ENCODE assay signal across 12 mouse cellular contexts in the genomic region with DNA sequence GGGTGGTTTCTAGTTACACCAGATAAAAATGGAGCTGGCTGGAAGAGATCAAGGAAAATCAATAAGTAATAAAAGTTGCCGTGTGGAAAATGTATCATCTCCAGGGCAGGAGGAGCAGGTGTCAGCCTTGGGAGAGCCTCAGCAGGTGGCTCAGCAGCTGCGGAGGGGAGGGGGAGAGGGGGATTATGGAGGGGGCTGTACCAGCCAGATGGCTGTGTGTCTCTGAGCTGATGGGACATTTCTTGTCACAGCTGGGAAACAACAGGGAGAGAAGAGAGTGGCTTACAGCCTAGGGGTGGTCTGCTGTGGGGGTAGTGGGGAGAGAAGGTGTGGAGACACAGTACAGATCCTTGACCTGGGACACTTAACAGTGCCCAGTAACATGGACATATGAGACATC.
DNase-seq lines count a peak whose midpoint lies in the region; ATAC-seq lines count a peak whose summit lies in the region.
"Had no signal": no experiment of that assay in that cellular context is flagged by ENCODE, and none has a peak within 500 bp of the region (broad histone marks: within the 10 kb centered on the region; RNA-seq: fewer than 3 reads in every experiment).

No protein-coding gene starts in this region.

- 11% methylated on average over 2 of the region's 2 CpGs for WGBS in kidney, embryonic 14.5 days
- WGBS in embryonic facial prominence, embryonic 11.5 days: 26% methylated on average over 2 of the region's 2 CpGs
- 12% methylated on average over 2 of the region's 2 CpGs for WGBS in hindbrain, embryonic 16.5 days
- WGBS in neural tube, embryonic 12.5 days: 11% methylated on average over 2 of the region's 2 CpGs
- WGBS in liver, embryonic 11.5 days: 23% methylated on average over 2 of the region's 2 CpGs

- H3K36me3 ChIP-seq in kidney, embryonic 14.5 days (ENCODE audit: control insufficient read depth, insufficient read depth, low read length): no peaks in the 10 kb centered on the region
- H3K36me3 ChIP-seq in embryonic facial prominence, embryonic 11.5 days (replicated peaks; ENCODE audit: control insufficient read depth, insufficient read depth, low read depth, low read length): no peaks in the 10 kb centered on the region
- no peaks in the 10 kb centered on the region for H3K36me3 ChIP-seq in hindbrain, embryonic 16.5 days (ENCODE audit: control insufficient read depth, insufficient read depth, low read length)
- no peaks in the 10 kb centered on the region for H3K36me3 ChIP-seq in neural tube, embryonic 12.5 days
- no peaks in the 10 kb centered on the region for H3K36me3 ChIP-seq in liver, embryonic 11.5 days (ENCODE audit: control insufficient read depth, insufficient read depth, low read length)
- H3K36me3 ChIP-seq: lung, embryonic 15.5 days had no signal

- ATAC-seq in kidney, embryonic 14.5 days (ENCODE audit: low FRiP score, low TSS enrichment): peak; percentile 77
- 0 out of 2 replicates have a peak, but pooled peaks have one; percentile 39 for ATAC-seq in embryonic facial prominence, embryonic 11.5 days (replicated peaks; ENCODE audit: insufficient number of reproducible peaks, low FRiP score, low TSS enrichment, low read depth)
- peak; percentile 60; the same call in 1 of the 2 replicates for ATAC-seq in hindbrain, embryonic 16.5 days
- peak; percentile 59; the same call in 1 of the 2 replicates for ATAC-seq in neural tube, embryonic 12.5 days (ENCODE audit: low FRiP score, low read depth)
- no peak for ATAC-seq in liver, embryonic 11.5 days (replicated peaks; ENCODE audit: low FRiP score)

- no peaks in the 10 kb centered on the region for H3K27me3 ChIP-seq in kidney, embryonic 14.5 days (ENCODE audit: control insufficient read depth, insufficient read depth, low read length)
- H3K27me3 ChIP-seq in embryonic facial prominence, embryonic 11.5 days (ENCODE audit: control insufficient read depth, insufficient read depth, low read length): no peaks in the 10 kb centered on the region
- no peaks in the 10 kb centered on the region for H3K27me3 ChIP-seq in hindbrain, embryonic 16.5 days (replicated peaks; ENCODE audit: control insufficient read depth, insufficient read depth, low read length)
- H3K27me3 ChIP-seq in neural tube, embryonic 12.5 days (replicated peaks): no peaks in the 10 kb centered on the region
- H3K27me3 ChIP-seq in liver, embryonic 11.5 days (replicated peaks; ENCODE audit: control insufficient read depth, insufficient read depth, low read length): no peaks in the 10 kb centered on the region
- H3K27me3 ChIP-seq: lung, embryonic 15.5 days had no signal

- no peaks in the 10 kb centered on the region for H3K9me3 ChIP-seq in kidney, embryonic 14.5 days (ENCODE audit: control insufficient read depth, low read length)
- no peaks in the 10 kb centered on the region for H3K9me3 ChIP-seq in embryonic facial prominence, embryonic 11.5 days (replicated peaks; ENCODE audit: control insufficient read depth, low read length)
- no peaks in the 10 kb centered on the region for H3K9me3 ChIP-seq in hindbrain, embryonic 16.5 days (ENCODE audit: control insufficient read depth, low read length)
- no peaks in the 10 kb centered on the region for H3K9me3 ChIP-seq in neural tube, embryonic 12.5 days
- no peaks in the 10 kb centered on the region for H3K9me3 ChIP-seq in liver, embryonic 11.5 days (ENCODE audit: control insufficient read depth, low read length)
- H3K9me3 ChIP-seq: lung, embryonic 15.5 days had no signal

- no peak overlapping the region for H3K4me2 ChIP-seq in kidney, embryonic 14.5 days (replicated peaks; ENCODE audit: low read depth, low read length)
- H3K4me2 ChIP-seq in embryonic facial prominence, embryonic 11.5 days (ENCODE audit: low read depth, low read length): no peak overlapping the region
- no peak overlapping the region for H3K4me2 ChIP-seq in hindbrain, embryonic 16.5 days (ENCODE audit: low read length)
- H3K4me2 ChIP-seq in neural tube, embryonic 12.5 days (replicated peaks): no peak overlapping the region
- H3K4me2 ChIP-seq in liver, embryonic 11.5 days: no peak overlapping the region
- H3K4me2 ChIP-seq: lung, embryonic 15.5 days had no signal

- no peak overlapping the region for H3K4me3 ChIP-seq in kidney, embryonic 14.5 days (ENCODE audit: low read length)
- no peak overlapping the region for H3K4me3 ChIP-seq in embryonic facial prominence, embryonic 11.5 days (ENCODE audit: low read depth, low read length)
- no peak overlapping the region for H3K4me3 ChIP-seq in hindbrain, embryonic 16.5 days (ENCODE audit: low read length)
- H3K4me3 ChIP-seq in neural tube, embryonic 12.5 days: no peak overlapping the region
- no peak overlapping the region for H3K4me3 ChIP-seq in liver, embryonic 11.5 days (ENCODE audit: low read depth, low read length)
- H3K4me3 ChIP-seq: lung, embryonic 15.5 days had no signal

- no peak overlapping the region for H3K27ac ChIP-seq in kidney, embryonic 14.5 days (ENCODE audit: low read depth, low read length)
- H3K27ac ChIP-seq in embryonic facial prominence, embryonic 11.5 days (replicated peaks; ENCODE audit: low read depth, low read length): no peak overlapping the region
- no peak overlapping the region for H3K27ac ChIP-seq in hindbrain, embryonic 16.5 days (ENCODE audit: low read depth, low read length)
- H3K27ac ChIP-seq in neural tube, embryonic 12.5 days: no peak overlapping the region
- no peak overlapping the region for H3K27ac ChIP-seq in liver, embryonic 11.5 days (ENCODE audit: low read depth, low read length)
- H3K27ac ChIP-seq: lung, embryonic 15.5 days had no signal

- peaks cover 8% of the 10 kb centered on the region; the same call in 1 of the 2 replicates for H3K4me1 ChIP-seq in kidney, embryonic 14.5 days (ENCODE audit: control insufficient read depth, insufficient read depth, low read length)
- H3K4me1 ChIP-seq in embryonic facial prominence, embryonic 11.5 days (ENCODE audit: control insufficient read depth, insufficient read depth, low read length): no peaks in the 10 kb centered on the region
- peaks cover 5% of the 10 kb centered on the region; the same call in 1 of the 2 replicates for H3K4me1 ChIP-seq in hindbrain, embryonic 16.5 days (ENCODE audit: control insufficient read depth, insufficient read depth, low read depth, low read length)
- H3K4me1 ChIP-seq in neural tube, embryonic 12.5 days: peaks cover 22% of the 10 kb centered on the region
- no peaks in the 10 kb centered on the region for H3K4me1 ChIP-seq in liver, embryonic 11.5 days (replicated peaks; ENCODE audit: control insufficient read depth, insufficient read depth, low read length)
- H3K4me1 ChIP-seq: lung, embryonic 15.5 days had no signal

- no peak overlapping the region for H3K9ac ChIP-seq in kidney, embryonic 14.5 days (ENCODE audit: low read depth, low read length)
- no peak overlapping the region for H3K9ac ChIP-seq in embryonic facial prominence, embryonic 11.5 days (replicated peaks; ENCODE audit: low read length)
- H3K9ac ChIP-seq in hindbrain, embryonic 16.5 days (ENCODE audit: low read depth, low read length): no peak overlapping the region
- no peak overlapping the region for H3K9ac ChIP-seq in neural tube, embryonic 12.5 days
- no peak overlapping the region for H3K9ac ChIP-seq in liver, embryonic 11.5 days (ENCODE audit: low read depth, low read length)
- H3K9ac ChIP-seq: lung, embryonic 15.5 days had no signal

- DNase-seq in kidney, adult 11 months: no peak
- DNase-seq in embryonic facial prominence, embryonic 11.5 days (ENCODE audit: low spot score): no peak
- DNase-seq in liver, embryonic 11.5 days (ENCODE audit: low spot score): no peak
- no peak for DNase-seq in layer of hippocampus, adult 9-11 months
- no peak for DNase-seq in ovary, postnatal 36 days (ENCODE audit: low spot score)
- DNase-seq: B cell, adult 2 months; heart, adult 11 months; right cerebral cortex, postnatal 25 days had no signal
